In genomic region chr5:8868019-8868418, GRCm38 (mm10) we compare ENCODE assay signal across 9 mouse cellular contexts. TPM values are rescaled to one million over a fixed set of nuclear protein-coding genes. Genes with fewer than 3 reads are reported as not detected.
DNase-seq lines count a peak whose midpoint lies in the region; ATAC-seq and TF ChIP-seq lines count a peak whose summit lies in the region.
"Had no signal": no experiment of that assay in that cellular context is flagged by ENCODE, and none has a peak within 500 bp of the region (broad histone marks: within the 10 kb centered on the region; RNA-seq: fewer than 3 reads in every experiment).

No protein-coding gene starts in this region.

- H3K4me1 ChIP-seq in heart, adult 2 months (ENCODE audit: control insufficient read depth, insufficient read depth, low read length), result peaks cover 2% of the 10 kb centered on the region
- peaks cover under 1% of the 10 kb centered on the region; the same call in 1 of the 2 replicates for H3K4me1 ChIP-seq in heart, embryonic 12.5 days (replicated peaks)
- H3K4me1 ChIP-seq: hindbrain, embryonic 15.5 days had no signal

- H3K79me2 ChIP-seq in heart, adult 2 months (replicated peaks; ENCODE audit: control insufficient read depth, insufficient read depth, low read length), result no peaks in the 10 kb centered on the region

- no peak overlapping the region for H3K27ac ChIP-seq in heart, adult 2 months
- H3K27ac ChIP-seq in heart, embryonic 12.5 days (ENCODE audit: poor library complexity, severe bottlenecking), result no peak overlapping the region
- H3K27ac ChIP-seq: hindbrain, embryonic 15.5 days had no signal

- no peak for TF ChIP-seq POLR2A in heart, adult 2 months (IDR thresholded peaks at IDR 0.05; ENCODE audit: insufficient read depth, low read depth, low read length)
- TF ChIP-seq POLR2A in brain, embryonic 14.5 days (IDR thresholded peaks at IDR 0.05; ENCODE audit: borderline replicate concordance, extremely low read depth, insufficient read depth, insufficient read length, poor library complexity, severe bottlenecking), result no peak

- peak; percentile 30 to 45 for DNase-seq in heart, adult 2 months
- DNase-seq in A20 (ENCODE audit: low read depth, low spot score), result peak; percentile 48
- peak; percentile 58 for DNase-seq in brain, embryonic 14.5 days (ENCODE audit: low read depth)
- peak; percentile 46 to 48 for DNase-seq in heart, postnatal 14 days
- peak; percentile 2 for DNase-seq in lung, postnatal 14 days
- no peak for DNase-seq in ovary, postnatal 10 days (ENCODE audit: low spot score)

- WGBS in heart, adult 2 months, result 3% methylated on average over 1 of the region's 1 CpGs
- 21% methylated on average over 1 of the region's 1 CpGs for WGBS in heart, embryonic 12.5 days

- peak; percentile 82 for TF ChIP-seq CTCF in heart, adult 2 months (IDR thresholded peaks at IDR 0.05)
- TF ChIP-seq CTCF in brain, embryonic 14.5 days (IDR thresholded peaks at IDR 0.05; ENCODE audit: borderline replicate concordance, extremely low read depth, insufficient read depth, insufficient read length), result peak; percentile 47; the same call in 1 of the 2 replicates

- no peak overlapping the region for H3K9ac ChIP-seq in heart, adult 2 months (ENCODE audit: low read depth, low read length)
- no peak overlapping the region for H3K9ac ChIP-seq in heart, embryonic 12.5 days
- H3K9ac ChIP-seq: hindbrain, embryonic 15.5 days had no signal

- no peaks in the 10 kb centered on the region for H3K27me3 ChIP-seq in heart, adult 2 months (ENCODE audit: control insufficient read depth, insufficient read depth, low read length)
- H3K27me3 ChIP-seq in heart, embryonic 12.5 days (replicated peaks), result no peaks in the 10 kb centered on the region
- H3K27me3 ChIP-seq: hindbrain, embryonic 15.5 days had no signal

- no peaks in the 10 kb centered on the region for H3K9me3 ChIP-seq in heart, embryonic 12.5 days (replicated peaks)
- H3K9me3 ChIP-seq: hindbrain, embryonic 15.5 days had no signal

- no peaks in the 10 kb centered on the region; the same call in none of the 2 replicates for H3K36me3 ChIP-seq in heart, adult 2 months (ENCODE audit: control insufficient read depth, insufficient read depth, low read length)
- no peaks in the 10 kb centered on the region for H3K36me3 ChIP-seq in heart, embryonic 12.5 days
- H3K36me3 ChIP-seq: hindbrain, embryonic 15.5 days had no signal

- no peak overlapping the region for H3K4me2 ChIP-seq in heart, embryonic 12.5 days
- H3K4me2 ChIP-seq: hindbrain, embryonic 15.5 days had no signal

- intact Hi-C loops in heart, adult 2 months (cut with DNase I), result loop anchor here (5.0 to 10.0 kb wide), 5 partner anchors 129 to 559 kb away; partner anchors contain the start of genes Crot and Dmtf1
- intact Hi-C loops in heart, postnatal 14 days (cut with DNase I), result loop anchor here (5.0 to 10.0 kb wide), 5 partner anchors 124 to 559 kb away; partner anchors contain the start of gene Rundc3b

- peak; percentile 28; the same call in 1 of the 2 replicates for TF ChIP-seq EP300 in heart, adult 2 months (IDR thresholded peaks at IDR 0.05; ENCODE audit: insufficient read depth, low read depth, low read length)

- no peak for ATAC-seq in heart, embryonic 12.5 days (ENCODE audit: insufficient number of reproducible peaks, low FRiP score)
- no peak for ATAC-seq in inflammation-experienced regulatory T-cells, adult 6 months

- no peak overlapping the region for H3K4me3 ChIP-seq in heart, adult 2 months
- H3K4me3 ChIP-seq in heart, embryonic 12.5 days, result no peak overlapping the region
- H3K4me3 ChIP-seq: hindbrain, embryonic 15.5 days had no signal

RNA-seq across cellular contexts. Expression of gene Abcb4, which starts 25.5 kb away (rescaled TPM):
- total RNA-seq in heart, adult 2 months (2021), result 10 to 100 TPM; 14.2 to 19.0 TPM
- polyA plus RNA-seq in heart, adult 2 months (2012; rRNA removed), result 7.1 and 10.1 TPM in 2 replicates
- 0.26 and 1.1 TPM in 2 replicates for polyA plus RNA-seq in heart, embryonic 12.5 days (2016; fragmentation: Nextera tagmentation; extraction: Ambion mirVana)
- polyA plus RNA-seq in brain, embryonic 14.5 days (2012; rRNA removed), result 0.34 and 0.45 TPM in 2 replicates
- total RNA-seq in heart, postnatal 14 days (2021), result 1 to 10 TPM; 5.7 to 7.1 TPM
- polyA plus RNA-seq in inflammation-experienced regulatory T-cells, adult 6 months (2017; shearing (Covaris generic)), result 1 to 10 TPM in 1 of 3 experiments, under 1 TPM in 1, not detected in 1; 0.77 to 1.0 TPM
